In the genomic region with DNA sequence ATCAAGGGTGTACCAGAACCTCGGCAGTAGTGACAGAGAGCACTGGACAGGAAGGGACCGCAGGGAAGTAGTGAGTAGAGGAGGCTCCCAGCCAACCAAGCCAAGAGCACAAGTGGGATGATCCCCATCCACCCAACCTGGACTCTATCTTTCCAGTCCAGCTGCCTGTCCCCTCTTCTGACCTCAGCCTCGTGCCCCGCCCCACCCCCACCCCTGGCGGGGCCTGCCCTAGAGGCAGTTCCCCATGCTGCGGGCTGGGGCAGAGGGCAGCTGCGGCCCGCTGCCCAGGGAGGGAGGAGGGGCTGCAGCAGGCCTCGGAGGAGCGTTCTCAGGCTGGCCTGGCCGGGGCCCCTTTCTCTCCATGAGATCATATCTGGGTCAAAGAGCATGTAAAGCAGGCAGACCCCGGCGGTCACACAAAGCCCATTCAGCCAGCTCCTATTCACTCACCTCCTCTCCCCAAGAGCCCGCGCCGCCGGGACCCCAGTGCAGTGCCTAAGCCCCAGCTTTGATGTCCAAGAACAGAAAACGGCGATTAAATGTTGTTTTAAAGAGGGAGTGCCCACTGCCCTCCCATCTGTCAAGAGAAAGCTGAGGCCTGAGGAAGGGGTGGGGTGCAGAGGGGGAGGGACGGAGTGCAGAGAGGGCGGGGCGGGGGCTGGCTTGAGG, we compare ENCODE assay signal across 8 mouse cellular contexts. TPM values are rescaled to one million over a fixed set of nuclear protein-coding genes. Genes with fewer than 3 reads are reported as not detected.
A peak's percentile ranks its signal among the peaks of the same experiment; 100 is the strongest.
DNase-seq lines count a peak whose midpoint lies in the region; ATAC-seq and TF ChIP-seq lines count a peak whose summit lies in the region.

No protein-coding gene starts in this region.

- H3K27me3 ChIP-seq in CH12.LX (replicated peaks) = no peaks in the 10 kb centered on the region
- peaks cover 11% of the 10 kb centered on the region for H3K27me3 ChIP-seq in forebrain, embryonic 16.5 days (replicated peaks; ENCODE audit: control insufficient read depth, insufficient read depth, low read length)
- H3K27me3 ChIP-seq in small intestine, adult 2 months (ENCODE audit: control insufficient read depth, insufficient read depth, low read length) = no peaks in the 10 kb centered on the region

- no peak overlapping the region for H3K27ac ChIP-seq in CH12.LX (ENCODE audit: insufficient read depth, low read depth)
- H3K27ac ChIP-seq in forebrain, embryonic 16.5 days (ENCODE audit: low read length) = no peak overlapping the region
- H3K27ac ChIP-seq in small intestine, adult 2 months (ENCODE audit: insufficient read depth, low read depth, low read length) = no peak overlapping the region

- H3K36me3 ChIP-seq in CH12.LX (replicated peaks in 1 of 2; ENCODE audit: control insufficient read depth in 1 of 2, insufficient read depth in 1 of 2, low read length in 1 of 2) = no peaks in the 10 kb centered on the region
- H3K36me3 ChIP-seq in forebrain, embryonic 16.5 days (ENCODE audit: control insufficient read depth, insufficient read depth) = no peaks in the 10 kb centered on the region
- H3K36me3 ChIP-seq in small intestine, adult 2 months (ENCODE audit: control insufficient read depth, insufficient read depth, low read length) = no peaks in the 10 kb centered on the region

- no peak for TF ChIP-seq CTCF in CH12.LX (conservative IDR thresholded peaks at IDR 0.05 in 1 of 2, IDR thresholded peaks at IDR 0.05 in 1 of 2; ENCODE audit: low read depth in 2 of 2, low read length in 2 of 2)
- no peak for TF ChIP-seq CTCF in small intestine, adult 2 months (IDR thresholded peaks at IDR 0.05; ENCODE audit: extremely low read depth, insufficient read length, insufficient replicate concordance, low read depth, low read length)

- H3K4me3 ChIP-seq in CH12.LX (replicated peaks in 1 of 3; ENCODE audit: low read depth in 2 of 3, low read length in 2 of 3, poor library complexity in 1 of 3) = no peak overlapping the region
- peak overlapping the region; percentile 12; the same call in 1 of the 2 replicates for H3K4me3 ChIP-seq in forebrain, embryonic 16.5 days (replicated peaks; ENCODE audit: low read length)
- peak overlapping the region; percentile 25; the same call in 1 of the 2 replicates for H3K4me3 ChIP-seq in small intestine, adult 2 months (ENCODE audit: low read depth, low read length)

- H3K4me2 ChIP-seq in CH12.LX (ENCODE audit: insufficient read depth, low read depth, poor library complexity, severe bottlenecking) = peak overlapping the region; percentile 12; the same call in 1 of the 2 replicates
- H3K4me2 ChIP-seq in forebrain, embryonic 16.5 days (ENCODE audit: low read length) = peak overlapping the region; percentile 34

- ATAC-seq in forebrain, embryonic 16.5 days = peak; percentile 52

- DNase-seq in CH12.LX (ENCODE audit: extremely low read depth) = no peak
- peak; percentile 74 for DNase-seq in adrenal gland, postnatal 14 days
- peak; percentile 64 to 82 for DNase-seq in heart, postnatal 36 days
- peak; percentile 38 to 90 for DNase-seq in kidney, postnatal 25 days
- peak; percentile 67 for DNase-seq in lung, postnatal 25 days (ENCODE audit: low spot score)
- no peak for DNase-seq in frontal cortex, postnatal 14 days (ENCODE audit: low spot score in 2 of 2)

- no peak for TF ChIP-seq EP300 in CH12.LX (IDR thresholded peaks at IDR 0.05; ENCODE audit: low read length)

- intact Hi-C loops in heart, postnatal 36 days (cut with DNase I) = loop anchor here (1.0 to 5.0 kb wide), 5 partner anchors 58 to 403 kb away; a partner anchor contains a TSS

- dilution Hi-C loops in CH12.LX (cut with MboI; ENCODE audit: extremely low pct_ligation_motif_present, extremely low pct_unique_long_range_greater_than_20kb, low sequenced_read_pairs) = no loop called here

- WGBS in forebrain, embryonic 16.5 days = 3% methylated on average over 19 of the region's 22 CpGs
- WGBS in small intestine, adult 2 months = 19% methylated on average over 22 of the region's 22 CpGs

- no peak for TF ChIP-seq POLR2A in CH12.LX (IDR thresholded peaks at IDR 0.05; ENCODE audit: low read depth, low read length)
- TF ChIP-seq POLR2A in small intestine, adult 2 months (IDR thresholded peaks at IDR 0.05; ENCODE audit: low read depth, low read length) = no peak

- in situ Hi-C loops in CH12.LX (cut with MboI; ENCODE audit: low pct_ligation_motif_present, low pct_unique_long_range_greater_than_20kb, low sequenced_read_pairs) = loop anchor here (5.0 to 25.0 kb wide), 3 partner anchors 213 to 838 kb away; a partner anchor contains a TSS

- no peaks in the 10 kb centered on the region for H3K79me2 ChIP-seq in CH12.LX (replicated peaks; ENCODE audit: control insufficient read depth, extremely low read depth, insufficient read depth, poor library complexity, severe bottlenecking)

- H3K4me1 ChIP-seq in CH12.LX (ENCODE audit: control insufficient read depth in 1 of 2, insufficient read depth in 2 of 2) = peaks cover 0 to 11% of the 10 kb centered on the region in 2 experiments; a peak in 2 of 4 replicates
- peaks cover 27% of the 10 kb centered on the region for H3K4me1 ChIP-seq in forebrain, embryonic 16.5 days (replicated peaks; ENCODE audit: control insufficient read depth, insufficient read depth, low read length)
- no peaks in the 10 kb centered on the region for H3K4me1 ChIP-seq in small intestine, adult 2 months (ENCODE audit: control insufficient read depth, insufficient read depth, insufficient read length, low read length)

- H3K9ac ChIP-seq in CH12.LX (ENCODE audit: insufficient read depth, low read depth) = 0 out of 2 replicates have a peak overlapping the region, but pooled peaks have one; percentile 36
- H3K9ac ChIP-seq in forebrain, embryonic 16.5 days (replicated peaks; ENCODE audit: low read depth, low read length) = peak overlapping the region; percentile 28

- TF ChIP-seq RAD21 in CH12.LX (IDR thresholded peaks at IDR 0.05; ENCODE audit: low read depth, low read length) = no peak

- peaks cover 8% of the 10 kb centered on the region for H3K9me3 ChIP-seq in CH12.LX (replicated peaks; ENCODE audit: low read length)
- peaks cover 3% of the 10 kb centered on the region for H3K9me3 ChIP-seq in forebrain, embryonic 16.5 days (ENCODE audit: control insufficient read depth, low read length)

TF ChIP-seq in CH12.LX, 34 proteins besides CTCF, POLR2A, EP300 and RAD21 (continues in another document):
- TF ChIP-seq ZNF384 (IDR thresholded peaks at IDR 0.05; ENCODE audit: low read depth, low read length) = no peak
- TF ChIP-seq JUND (conservative IDR thresholded peaks at IDR 0.05; ENCODE audit: low read depth, low read length) = no peak
- TF ChIP-seq HCFC1 (IDR thresholded peaks at IDR 0.05; ENCODE audit: low read depth, low read length) = no peak
- TF ChIP-seq IRF4 (IDR thresholded peaks at IDR 0.05; ENCODE audit: low read depth, low read length) = peak; percentile 47; the same call in 1 of the 2 replicates
- peak; percentile 30; the same call in 1 of the 2 replicates for TF ChIP-seq TCF12 (IDR thresholded peaks at IDR 0.05; ENCODE audit: low read depth, low read length)
- peak; percentile 56 for TF ChIP-seq CHD2 (IDR thresholded peaks at IDR 0.05; ENCODE audit: low read length)
- TF ChIP-seq MAX (IDR thresholded peaks at IDR 0.05; ENCODE audit: low read length) = no peak
- no peak for TF ChIP-seq RCOR1 (conservative IDR thresholded peaks at IDR 0.05; ENCODE audit: low read depth, low read length)
- no peak for TF ChIP-seq GABPA (IDR thresholded peaks at IDR 0.05; ENCODE audit: insufficient replicate concordance, low read depth, low read length)
- TF ChIP-seq MYC (IDR thresholded peaks at IDR 0.05; ENCODE audit: low read depth, low read length) = no peak
- peak; percentile 38; the same call in 1 of the 2 replicates for TF ChIP-seq MAZ (IDR thresholded peaks at IDR 0.05; ENCODE audit: low read depth, low read length)
- TF ChIP-seq ZMIZ1 (IDR thresholded peaks at IDR 0.05; ENCODE audit: low read depth, low read length) = no peak
- TF ChIP-seq JUN (IDR thresholded peaks at IDR 0.05; ENCODE audit: insufficient read depth, low read depth, low read length) = no peak
- TF ChIP-seq POLR2AphosphoS2 (IDR thresholded peaks at IDR 0.05; ENCODE audit: low read depth, low read length) = no peak
- TF ChIP-seq ZKSCAN1 (IDR thresholded peaks at IDR 0.05; ENCODE audit: borderline replicate concordance, low read depth, low read length) = no peak
- no peak for TF ChIP-seq NRF1 (IDR thresholded peaks at IDR 0.05; ENCODE audit: low read depth, low read length)
- peak; percentile 28; the same call in 1 of the 2 replicates for TF ChIP-seq SMC3 (IDR thresholded peaks at IDR 0.05; ENCODE audit: low read depth, low read length)
- TF ChIP-seq UBTF (IDR thresholded peaks at IDR 0.05; ENCODE audit: low read depth, low read length) = no peak
- no peak for TF ChIP-seq MAFK (IDR thresholded peaks at IDR 0.05; ENCODE audit: insufficient replicate concordance, low read length)
- no peak for TF ChIP-seq PAX5 (IDR thresholded peaks at IDR 0.05; ENCODE audit: low read length)
- no peak for TF ChIP-seq E2F4 (IDR thresholded peaks at IDR 0.05; ENCODE audit: insufficient replicate concordance, low read depth, low read length)
- TF ChIP-seq CHD1 (IDR thresholded peaks at IDR 0.05; ENCODE audit: low read depth, low read length) = no peak
- TF ChIP-seq USF2 (conservative IDR thresholded peaks at IDR 0.05; ENCODE audit: low read depth, low read length) = no peak
- no peak for TF ChIP-seq USF1 (IDR thresholded peaks at IDR 0.05; ENCODE audit: low read depth, low read length)
- TF ChIP-seq NELFE (IDR thresholded peaks at IDR 0.05; ENCODE audit: low read depth, low read length) = no peak
- TF ChIP-seq BHLHE40 (IDR thresholded peaks at IDR 0.05; ENCODE audit: low read depth, low read length) = no peak
- no peak for TF ChIP-seq ELF1 (IDR thresholded peaks at IDR 0.05; ENCODE audit: low read depth, low read length)
- TF ChIP-seq TBP (conservative IDR thresholded peaks at IDR 0.05; ENCODE audit: low read depth, low read length) = no peak
- no peak; the same call in 1 of the 2 replicates for TF ChIP-seq ETS1 (conservative IDR thresholded peaks at IDR 0.05; ENCODE audit: low read depth, low read length)
- TF ChIP-seq SIN3A (IDR thresholded peaks at IDR 0.05; ENCODE audit: low read length) = no peak
- no peak for TF ChIP-seq MEF2A (IDR thresholded peaks at IDR 0.05; ENCODE audit: borderline replicate concordance, low read depth, low read length)
- TF ChIP-seq ZC3H11A (IDR thresholded peaks at IDR 0.05; ENCODE audit: low read depth, low read length) = no peak

RNA-seq across cellular contexts. Expression of a gene that starts 44.3 kb away (rescaled TPM):
- total RNA-seq in CH12.LX (2012; rRNA removed) (not detected in 2 replicates), CH12.LX (2014; rRNA removed) (not detected in 2 replicates)
- not detected in 2 replicates for polyA plus RNA-seq in CH12.LX (2012; ENCODE audit: insufficient read length, low read depth)
- 14.4 and 20.7 TPM in 2 replicates for total RNA-seq in adrenal gland, postnatal 14 days (2021)
- polyA plus RNA-seq in forebrain, embryonic 16.5 days (2015; fragmentation: Nextera tagmentation; extraction: Ambion mirVana) = 1.2 and 1.4 TPM in 2 replicates
- 1 to 10 TPM; 4.2 to 4.6 TPM for total RNA-seq in heart, postnatal 36 days (2021)
- polyA plus RNA-seq in small intestine, adult 2 months (2012; rRNA removed) = 0.77 and 1.5 TPM in 2 replicates

Comparison
In these comparisons a context has a peak if more than half of its experiments do, and no peak if none do; other contexts are left out.
1. DNase-seq: peak in adrenal gland, postnatal 14 days (single experiment), heart, postnatal 36 days (2 of 2), kidney, postnatal 25 days (2 of 2) and lung, postnatal 25 days (single experiment); none in CH12.LX (single experiment) and frontal cortex, postnatal 14 days (0 of 2).
2. H3K4me3 ChIP-seq: peak in forebrain, embryonic 16.5 days (single experiment) and small intestine, adult 2 months (single experiment); none in CH12.LX (0 of 3).
3. RNA of a gene that starts 44.3 kb away (total RNA-seq): 14.4 to 20.7 TPM in adrenal gland, postnatal 14 days and 4.2 to 4.6 TPM in heart, postnatal 36 days; not detected in CH12.LX; every median in the first group is over 4 times any median in the second.